Mouse (Mus musculus): ENCODE measurements around the gene Specc1l.

Specc1l gene

GRCm38 (mm10) chr10:75237166-75237565, 25.3 kb downstream of the Specc1l start:
- no peak for DNase-seq (ENCODE audit: low read depth, low spot score)
- Histone ChIP-seq H3K36me3 (ENCODE audit: control insufficient read depth, insufficient read depth, low read length, poor library complexity, severe bottlenecking) (peaks cover 2% of the 10 kb centered on the region), H3K27me3 (ENCODE audit: control insufficient read depth, insufficient read depth, low read length, poor library complexity, severe bottlenecking) (no peaks in the 10 kb centered on the region)

GRCm38 (mm10) chr10:75240583-75241250, 28.8 kb downstream of the Specc1l start:
- Histone ChIP-seq H3K36me3 (ENCODE audit: control insufficient read depth, insufficient read depth, low read length, poor library complexity, severe bottlenecking) (peaks cover 5% of the 10 kb centered on the region), H3K27me3 (ENCODE audit: control insufficient read depth, insufficient read depth, low read length, poor library complexity, severe bottlenecking) (no peaks in the 10 kb centered on the region)
- DNase-seq (ENCODE audit: low read depth, low spot score), result no peak

- no peak for DNase-seq (ENCODE audit: low read depth, low spot score)
- H3K36me3 ChIP-seq (ENCODE audit: control insufficient read depth, insufficient read depth, low read length, poor library complexity, severe bottlenecking), result peaks cover 8% of the 10 kb centered on the region
- no peaks in the 10 kb centered on the region for H3K27me3 ChIP-seq (ENCODE audit: control insufficient read depth, insufficient read depth, low read length, poor library complexity, severe bottlenecking)
These were observed 33.9 kb downstream of the Specc1l start for GRCm38 (mm10) chr10:75245806-75246205.

GRCm38 (mm10) chr10:75246331-75246730, 34.5 kb downstream of the Specc1l start:
- Histone ChIP-seq H3K36me3 (ENCODE audit: control insufficient read depth, insufficient read depth, low read length, poor library complexity, severe bottlenecking) (peaks cover 8% of the 10 kb centered on the region), H3K27me3 (ENCODE audit: control insufficient read depth, insufficient read depth, low read length, poor library complexity, severe bottlenecking) (no peaks in the 10 kb centered on the region)
- DNase-seq (ENCODE audit: low read depth, low spot score), result no peak

- DNase-seq (ENCODE audit: low read depth, low spot score), result peak; percentile 44
- H3K27me3 ChIP-seq (ENCODE audit: control insufficient read depth, insufficient read depth, low read length, poor library complexity, severe bottlenecking), result no peaks in the 10 kb centered on the region
- peaks cover 7% of the 10 kb centered on the region; the same call in 1 of the 2 replicates for H3K36me3 ChIP-seq (ENCODE audit: control insufficient read depth, insufficient read depth, low read length, poor library complexity, severe bottlenecking)
These were observed 39.1 kb downstream of the Specc1l start for GRCm38 (mm10) chr10:75251011-75251410.

- DNase-seq (ENCODE audit: low read depth, low spot score), result no peak
- peaks cover 7% of the 10 kb centered on the region; the same call in 1 of the 2 replicates for H3K36me3 ChIP-seq (ENCODE audit: control insufficient read depth, insufficient read depth, low read length, poor library complexity, severe bottlenecking)
These were observed 40.6 kb downstream of the Specc1l start for GRCm38 (mm10) chr10:75252301-75253022.

GRCm38 (mm10) chr10:75255091-75255490, 43.2 kb downstream of the Specc1l start:
- Histone ChIP-seq H3K27me3 (ENCODE audit: control insufficient read depth, insufficient read depth, low read length, poor library complexity, severe bottlenecking) (no peaks in the 10 kb centered on the region), H3K36me3 (ENCODE audit: control insufficient read depth, insufficient read depth, low read length, poor library complexity, severe bottlenecking) (peaks cover 4% of the 10 kb centered on the region; the same call in 1 of the 2 replicates)
- peak; percentile 80 for DNase-seq (ENCODE audit: low read depth, low spot score)

More at GRCm38 (mm10) chr10:75252301-75253022, 40.6 kb downstream of the Specc1l start:
- no peaks in the 10 kb centered on the region for H3K27me3 ChIP-seq (ENCODE audit: control insufficient read depth, insufficient read depth, low read length, poor library complexity, severe bottlenecking)

GRCm38 (mm10) chr10:75257401-75257800, 45.5 kb downstream of the Specc1l start:
- peaks cover 8% of the 10 kb centered on the region for H3K36me3 ChIP-seq (ENCODE audit: control insufficient read depth, insufficient read depth, low read length, poor library complexity, severe bottlenecking)
- DNase-seq (ENCODE audit: low read depth, low spot score), result no peak
- no peaks in the 10 kb centered on the region for H3K27me3 ChIP-seq (ENCODE audit: control insufficient read depth, insufficient read depth, low read length, poor library complexity, severe bottlenecking)

- peak; percentile 73 for DNase-seq (ENCODE audit: low read depth, low spot score)
- peaks cover 5% of the 10 kb centered on the region for H3K36me3 ChIP-seq (ENCODE audit: control insufficient read depth, insufficient read depth, low read length, poor library complexity, severe bottlenecking)
- H3K27me3 ChIP-seq (ENCODE audit: control insufficient read depth, insufficient read depth, low read length, poor library complexity, severe bottlenecking), result no peaks in the 10 kb centered on the region
These were observed 46.4 kb downstream of the Specc1l start for GRCm38 (mm10) chr10:75258241-75258640.

GRCm38 (mm10) chr10:75261268-75261667, 49.4 kb downstream of the Specc1l start:
- peaks cover 12% of the 10 kb centered on the region for H3K36me3 ChIP-seq (ENCODE audit: control insufficient read depth, insufficient read depth, low read length, poor library complexity, severe bottlenecking)
- DNase-seq (ENCODE audit: low read depth, low spot score), result no peak
- H3K27me3 ChIP-seq (ENCODE audit: control insufficient read depth, insufficient read depth, low read length, poor library complexity, severe bottlenecking), result no peaks in the 10 kb centered on the region

GRCm38 (mm10) chr10:75264993-75265555, 53.2 kb downstream of the Specc1l start:
- DNase-seq (ENCODE audit: low read depth, low spot score), result no peak
- peaks cover 15% of the 10 kb centered on the region for H3K36me3 ChIP-seq (ENCODE audit: control insufficient read depth, insufficient read depth, low read length, poor library complexity, severe bottlenecking)
- H3K27me3 ChIP-seq (ENCODE audit: control insufficient read depth, insufficient read depth, low read length, poor library complexity, severe bottlenecking), result no peaks in the 10 kb centered on the region

- no peaks in the 10 kb centered on the region; the same call in 1 of the 2 replicates for H3K27me3 ChIP-seq (ENCODE audit: control insufficient read depth, insufficient read depth, low read length, poor library complexity, severe bottlenecking)
- no peak for DNase-seq (ENCODE audit: low read depth, low spot score)
These were observed 61.1 kb downstream of the Specc1l start for GRCm38 (mm10) chr10:75273020-75273419.

GRCm38 (mm10) chr10:75276427-75277013, 64.6 kb downstream of the Specc1l start:
- peaks cover 11% of the 10 kb centered on the region for H3K36me3 ChIP-seq (ENCODE audit: control insufficient read depth, insufficient read depth, low read length, poor library complexity, severe bottlenecking)
- no peak for DNase-seq (ENCODE audit: low read depth, low spot score)
- no peaks in the 10 kb centered on the region; the same call in 1 of the 2 replicates for H3K27me3 ChIP-seq (ENCODE audit: control insufficient read depth, insufficient read depth, low read length, poor library complexity, severe bottlenecking)

More at GRCm38 (mm10) chr10:75273020-75273419, 61.1 kb downstream of the Specc1l start:
- H3K36me3 ChIP-seq (ENCODE audit: control insufficient read depth, insufficient read depth, low read length, poor library complexity, severe bottlenecking), result peaks cover 9% of the 10 kb centered on the region; the same call in 1 of the 2 replicates

GRCm38 (mm10) chr10:75277501-75277900, 65.6 kb downstream of the Specc1l start:
- H3K27me3 ChIP-seq (ENCODE audit: control insufficient read depth, insufficient read depth, low read length, poor library complexity, severe bottlenecking), result no peaks in the 10 kb centered on the region; the same call in 1 of the 2 replicates
- peaks cover 11% of the 10 kb centered on the region for H3K36me3 ChIP-seq (ENCODE audit: control insufficient read depth, insufficient read depth, low read length, poor library complexity, severe bottlenecking)
- DNase-seq (ENCODE audit: low read depth, low spot score), result peak; percentile 56
